Mouse (Mus musculus): ENCODE measurements around the gene Emx2. TPM values are rescaled to one million over a fixed set of nuclear protein-coding genes. Genes with fewer than 3 reads are reported as not detected.

The Emx2 gene
- 33.1 and 49.5 TPM in 2 replicates for polyA plus RNA-seq (2012; rRNA removed)

DNA sequence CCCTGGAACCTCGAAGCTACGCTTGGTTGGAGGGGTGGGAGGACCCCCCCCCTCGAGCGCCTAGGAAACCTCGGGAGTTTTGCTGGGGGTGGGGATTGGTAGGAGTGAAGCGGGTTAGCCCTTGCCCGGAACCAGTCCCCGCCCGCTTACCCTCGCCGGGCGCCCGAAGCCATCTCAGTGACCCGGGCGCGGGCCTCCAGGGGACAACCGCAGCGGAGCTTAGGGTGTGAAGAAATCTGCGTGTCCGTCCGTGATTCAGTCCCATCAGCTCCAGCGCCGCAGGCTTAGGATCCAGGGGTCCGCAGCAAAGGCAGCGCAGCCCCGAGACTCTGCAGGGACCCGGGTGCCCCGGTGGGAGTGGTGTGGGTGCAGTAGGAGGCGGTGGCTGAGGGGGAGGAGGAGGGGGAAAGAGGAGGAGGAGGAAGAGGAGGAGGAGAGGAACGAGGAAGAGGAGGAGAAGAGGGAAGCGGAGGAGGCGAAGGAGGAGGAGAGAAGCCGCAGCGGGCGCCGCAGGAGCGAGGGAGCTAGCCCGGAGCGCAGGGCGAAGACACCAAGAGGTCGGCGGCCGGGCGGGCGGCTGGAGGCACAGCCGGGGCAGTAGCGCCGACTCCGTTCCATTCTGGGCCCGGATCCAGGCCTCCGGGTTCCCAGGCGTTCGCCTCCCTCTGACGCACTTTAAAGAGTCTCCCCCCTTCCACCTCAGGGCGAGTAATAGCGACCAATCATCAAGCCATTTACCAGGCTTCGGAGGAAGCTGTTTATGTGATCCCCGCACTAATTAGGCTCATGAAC is at the start of gene Emx2:
TSS of gene Emx2 (plus strand) at position 422 of the 792 bp plus-strand sequence.

Other genes starting within 250 kb of the Emx2 start
- 0.75 and 0.91 TPM in 2 replicates for gene Kcnk18, start 239.2 kb upstream of the Emx2 start, polyA plus RNA-seq (2012; rRNA removed)
- gene Slc18a2, start 197.5 kb upstream of the Emx2 start, polyA plus RNA-seq (2012; rRNA removed) = 83.2 and 84.5 TPM in 2 replicates
- gene Rps12-ps3, start 136.1 kb upstream of the Emx2 start, polyA plus RNA-seq (2012; rRNA removed) = 4,794 and 5,416 TPM in 2 replicates
- 13.4 and 21.7 TPM in 2 replicates for gene Pdzd8, start 112.6 kb upstream of the Emx2 start, polyA plus RNA-seq (2012; rRNA removed)

Measured in ovary, adult 2 months (tissue).